Mouse (Mus musculus) brown adipose tissue, adult 24 weeks (tissue): ENCODE data around the gene Fen1. TPM values are rescaled to one million over a fixed set of nuclear protein-coding genes. Genes with fewer than 3 reads are reported as not detected.
A peak's percentile ranks its signal among the peaks of the same experiment; 100 is the strongest.

ENCODE experiments used
- H3K27ac ChIP-seq: fragments of 200-500 bp; replicated peaks from 2 replicates; pipeline ENCODE4 v1.5.1; 2012; ENCODE audit warnings: low read depth, mild to moderate bottlenecking, low read length
- H3K4me1 ChIP-seq: fragments of 200-500 bp; 2 replicates; pipeline ENCODE4 v1.6.1; 2012; ENCODE audit warnings: low read length, mixed read lengths; ENCODE audit not compliant: control insufficient read depth, insufficient read depth, insufficient read length
- H3K4me3 ChIP-seq: fragments of 200-500 bp; 2 replicates; pipeline ENCODE4 v1.5.1; 2012; ENCODE audit warnings: low read depth, mild to moderate bottlenecking, low read length, moderate library complexity; ENCODE audit not compliant: insufficient read depth
- polyA plus RNA-seq: library from polyadenylated mRNA; stranded (reverse); fragments of >200 nt; gene quantifications from 2 replicates; pipeline ENCODE4 v1.2.4, GENCODE M21; 2012; ENCODE audit not compliant: missing spikeins, insufficient read depth, insufficient read length

The Fen1 gene
- polyA plus RNA-seq, 1 experiment = 2.1 TPM

DNA sequence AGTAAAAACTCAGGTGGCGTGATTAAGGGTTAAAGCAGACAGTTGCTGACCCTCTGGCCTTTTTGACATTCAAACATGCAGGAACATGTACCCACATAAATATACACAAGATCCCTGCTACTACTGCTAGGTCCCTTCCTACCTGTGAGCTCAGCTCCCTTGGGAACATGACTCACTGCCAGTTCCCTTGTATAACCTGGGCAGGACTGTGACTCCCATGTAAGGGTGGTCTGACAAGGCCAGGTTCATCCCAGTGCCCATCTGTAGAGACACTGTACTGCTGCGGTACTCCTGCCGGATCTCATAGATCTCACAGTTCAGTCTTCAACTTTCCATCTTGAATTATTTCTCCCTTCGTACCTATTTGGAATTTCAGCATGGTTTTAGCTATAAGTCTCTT, 6.8 kb downstream of the Fen1 start:
- Histone ChIP-seq H3K4me1 (no peaks in the 10 kb centered on the region), H3K4me3 (no peak overlapping the region), H3K27ac (no peak overlapping the region)

DNA sequence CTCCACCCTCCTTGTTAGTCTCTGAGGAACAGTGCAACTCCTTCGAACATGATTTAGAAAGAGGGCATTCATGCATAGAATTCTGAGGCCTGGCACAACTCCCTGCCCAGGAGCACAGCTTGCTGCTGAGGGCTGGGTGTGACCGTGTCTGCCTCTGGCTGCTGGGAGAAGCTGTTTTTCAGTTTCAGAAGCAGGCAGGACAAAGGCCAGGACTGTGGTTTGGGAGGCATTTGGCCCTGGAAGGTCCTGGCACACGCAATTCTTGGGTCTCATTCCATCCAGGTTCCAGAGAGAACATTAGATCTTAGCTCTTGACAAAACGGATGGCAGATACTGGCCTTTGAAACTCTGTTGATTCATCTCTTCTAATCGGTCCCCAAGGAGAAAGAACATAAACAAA, 8.7 kb downstream of the Fen1 start:
- no peak overlapping the region for H3K27ac ChIP-seq
- no peak overlapping the region for H3K4me3 ChIP-seq
- H3K4me1 ChIP-seq = no peaks in the 10 kb centered on the region

DNA sequence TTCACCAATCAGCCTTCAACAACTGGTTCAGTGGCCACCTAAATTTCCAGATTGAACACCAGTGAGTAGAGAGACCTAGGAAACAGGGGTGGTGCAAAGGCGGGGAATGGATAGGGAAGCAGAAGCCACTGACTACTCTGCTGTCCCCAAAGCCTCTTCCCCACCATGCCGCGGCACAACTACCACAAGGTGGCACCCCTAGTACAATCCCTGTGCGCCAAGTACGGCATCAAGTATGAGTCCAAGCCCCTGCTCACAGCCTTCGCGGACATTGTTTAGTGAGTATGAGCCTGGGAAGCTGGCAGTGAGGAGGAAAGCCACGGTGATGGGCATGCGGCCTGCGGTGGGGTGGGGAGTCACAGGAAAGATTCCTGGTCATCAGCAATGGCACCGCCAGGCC, 9.6 kb downstream of the Fen1 start:
- no peak overlapping the region for H3K4me3 ChIP-seq
- H3K27ac ChIP-seq = no peak overlapping the region
- H3K4me1 ChIP-seq = no peaks in the 10 kb centered on the region

GRCm38 (mm10) chr19:10191326-10191725, 12.6 kb downstream of the Fen1 start:
- Histone ChIP-seq H3K4me3 (no peak overlapping the region), H3K27ac (0 out of 2 replicates have a peak overlapping the region, but pooled peaks have one; percentile 20), H3K4me1 (no peaks in the 10 kb centered on the region)

- 0 out of 2 replicates have a peak overlapping the region, but pooled peaks have one; percentile 20 for H3K27ac ChIP-seq
- H3K4me3 ChIP-seq = no peak overlapping the region
- H3K4me1 ChIP-seq = no peaks in the 10 kb centered on the region
These were observed 13.2 kb downstream of the Fen1 start for GRCm38 (mm10) chr19:10190796-10191195.

- Histone ChIP-seq H3K27ac (no peak overlapping the region), H3K4me1 (no peaks in the 10 kb centered on the region), H3K4me3 (no peak overlapping the region)
These were observed 14.0 kb downstream of the Fen1 start for GRCm38 (mm10) chr19:10189940-10190339.

DNA sequence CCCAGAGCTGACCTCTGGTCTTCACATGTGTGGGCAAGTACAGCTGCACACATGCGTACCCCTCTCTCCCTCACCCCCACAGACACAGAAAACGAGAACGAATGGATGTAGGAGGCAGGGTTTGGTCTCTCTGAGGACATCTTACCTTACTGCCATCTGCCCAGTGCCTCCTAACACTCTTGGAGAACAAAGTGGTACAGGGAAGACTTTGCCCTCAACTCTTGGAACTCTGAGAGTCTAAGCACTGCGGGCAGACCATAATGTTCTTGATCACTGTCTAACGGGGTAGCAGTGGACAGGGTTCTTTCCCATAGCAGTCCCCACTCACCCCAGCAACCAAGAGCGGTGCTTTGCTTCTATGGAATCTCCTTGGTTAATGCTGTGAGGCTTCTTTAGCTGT, 14.9 kb downstream of the Fen1 start:
- no peak overlapping the region for H3K27ac ChIP-seq

DNA sequence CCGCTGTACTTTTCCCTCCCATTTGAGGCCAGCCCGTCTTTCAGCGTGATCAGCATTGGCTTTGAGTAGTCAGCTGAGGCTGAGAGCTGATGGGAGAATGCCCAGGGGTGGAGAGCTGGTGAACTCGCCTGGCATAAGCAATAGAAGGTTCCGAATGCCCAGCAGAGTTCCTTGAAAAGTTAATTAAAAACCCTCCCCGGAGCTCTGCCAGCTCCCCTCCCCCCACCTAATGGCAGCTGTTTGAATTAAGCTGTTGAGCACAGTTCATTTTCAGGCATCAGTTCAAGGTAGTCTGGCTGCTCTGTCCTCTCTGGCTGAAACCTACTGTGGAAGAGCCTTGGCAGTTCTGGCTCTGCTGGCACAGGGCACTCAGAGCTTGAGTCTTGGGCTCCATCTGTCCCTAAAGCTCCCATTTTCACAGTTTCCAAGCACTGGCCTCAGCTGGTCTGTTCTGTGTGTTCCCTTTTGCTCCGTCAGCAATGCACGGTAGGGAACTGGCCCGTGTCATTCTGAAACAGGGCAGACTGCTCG, 15.6 kb downstream of the Fen1 start:
- H3K27ac ChIP-seq = no peak overlapping the region
- no peak overlapping the region for H3K4me3 ChIP-seq
- no peaks in the 10 kb centered on the region for H3K4me1 ChIP-seq

More for the DNA sequence above, 14.9 kb downstream of the Fen1 start:
- Histone ChIP-seq H3K4me1 (no peaks in the 10 kb centered on the region), H3K4me3 (no peak overlapping the region)

GRCm38 (mm10) chr19:10186569-10186968, 17.4 kb downstream of the Fen1 start:
- H3K27ac ChIP-seq = no peak overlapping the region
- H3K4me1 ChIP-seq = no peaks in the 10 kb centered on the region
- no peak overlapping the region for H3K4me3 ChIP-seq

GRCm38 (mm10) chr19:10185876-10186275, 18.1 kb downstream of the Fen1 start:
- no peak overlapping the region for H3K4me3 ChIP-seq
- no peaks in the 10 kb centered on the region for H3K4me1 ChIP-seq
- no peak overlapping the region for H3K27ac ChIP-seq

- peak overlapping the region; percentile 47; the same call in 1 of the 2 replicates for H3K27ac ChIP-seq
- H3K4me3 ChIP-seq = peak overlapping the region; percentile 88
These were observed 19.9 kb downstream of the Fen1 start for GRCm38 (mm10) chr19:10184096-10184495.

GRCm38 (mm10) chr19:10183299-10183983, 20.5 kb downstream of the Fen1 start:
- Histone ChIP-seq H3K4me3 (peak overlapping the region; percentile 88), H3K27ac (peak overlapping the region; percentile 47; the same call in 1 of the 2 replicates), H3K4me1 (no peaks in the 10 kb centered on the region)

More at GRCm38 (mm10) chr19:10184096-10184495, 19.9 kb downstream of the Fen1 start:
- H3K4me1 ChIP-seq = no peaks in the 10 kb centered on the region

DNA sequence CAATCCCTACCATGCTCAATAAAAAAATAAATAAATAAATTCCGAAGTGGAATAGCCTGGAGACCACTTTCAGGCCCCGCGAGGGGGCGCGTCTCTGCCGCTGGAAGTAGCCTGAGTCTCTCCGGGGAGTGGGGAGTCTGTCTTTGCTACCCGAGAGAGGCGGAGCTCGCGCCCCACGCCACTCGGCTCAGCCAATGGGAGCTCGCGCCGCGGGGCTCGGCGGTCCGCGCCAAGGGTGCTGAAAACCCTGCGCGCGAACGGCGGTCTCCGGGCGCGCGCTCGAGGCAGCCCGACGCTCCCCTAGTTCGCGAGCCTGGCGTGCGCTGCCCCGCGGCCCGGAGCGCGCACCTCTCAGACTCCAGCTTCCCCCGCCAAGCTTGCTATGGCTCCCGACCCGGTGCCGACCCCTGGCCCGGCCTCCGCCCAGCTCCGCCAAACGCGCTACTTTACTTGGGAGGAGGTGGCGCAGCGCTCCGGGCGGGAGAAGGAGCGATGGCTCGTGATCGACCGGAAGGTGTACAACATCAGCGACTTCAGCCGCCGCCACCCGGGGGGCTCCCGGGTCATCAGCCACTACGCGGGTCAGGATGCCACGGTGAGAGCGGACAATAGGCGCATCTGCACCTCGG, 21.2 kb downstream of the Fen1 start, which contains the start of gene Fads1:
TSS of gene Fads1 (plus strand) at position 219 of the 629 bp plus-strand sequence.
- H3K27ac ChIP-seq = peak within 1 kb of the TSS; percentile 47; the same call in 1 of the 2 replicates
- no peaks in the 10 kb centered on the region for H3K4me1 ChIP-seq
- H3K4me3 ChIP-seq = peak within 1 kb of the TSS; percentile 88

DNA sequence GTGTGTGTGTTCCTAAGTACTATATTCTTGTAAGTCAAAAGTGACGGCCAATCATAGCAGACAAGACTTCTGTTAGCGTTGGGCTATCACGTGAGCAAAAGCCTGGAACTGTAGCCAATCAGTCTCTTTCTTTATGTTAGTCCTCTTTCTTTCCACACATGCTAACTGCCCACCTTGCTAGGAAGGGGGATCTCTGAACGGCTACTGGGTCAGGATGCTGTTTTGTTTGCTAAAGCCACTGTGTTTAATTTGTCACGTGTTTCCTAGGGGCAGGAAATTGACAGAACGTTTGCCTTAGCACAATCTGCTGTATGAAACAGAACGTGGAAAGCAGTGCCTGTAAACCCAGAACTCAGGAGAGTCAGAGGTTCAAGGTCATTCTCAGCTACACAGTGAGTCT, 21.8 kb downstream of the Fen1 start:
- Histone ChIP-seq H3K4me3 (peak overlapping the region; percentile 88), H3K27ac (no peak overlapping the region), H3K4me1 (no peaks in the 10 kb centered on the region)

GRCm38 (mm10) chr19:10181225-10181624, 22.7 kb downstream of the Fen1 start:
- Histone ChIP-seq H3K27ac (no peak overlapping the region), H3K4me3 (no peak overlapping the region), H3K4me1 (0 out of 2 replicates have a peak, but pooled peaks cover 4% of the 10 kb centered on the region)
